Mouse (Mus musculus) myocyte (in vitro differentiated cells): ENCODE data around the gene Mroh8. TPM values are rescaled to one million over a fixed set of nuclear protein-coding genes. Genes with fewer than 3 reads are reported as not detected.

Experiments
- H3K27me3 ChIP-seq: one replicate; pipeline ENCODE4 v1.6.1; 2011; ENCODE audit not compliant: control insufficient read depth, insufficient read depth, insufficient read length
- H3K36me3 ChIP-seq: one replicate; pipeline ENCODE4 v1.6.1; 2011; ENCODE audit not compliant: control insufficient read depth, insufficient read depth
- H3K4me2 ChIP-seq: one replicate; pipeline ENCODE4 v1.6.1; 2011; ENCODE audit warnings: low read depth, control low read depth
- H3K4me3 ChIP-seq: one replicate; pipeline ENCODE4 v1.5.1; 2011; ENCODE audit warnings: mild to moderate bottlenecking, control low read depth, moderate library complexity
- H3K79me2 ChIP-seq: one replicate; pipeline ENCODE4 v1.6.1; 2011; ENCODE audit not compliant: control insufficient read depth, insufficient read depth
- H3ac ChIP-seq: one replicate; pipeline ENCODE4 v1.6.1; 2011; ENCODE audit not compliant: control insufficient read depth, insufficient read length
- CEBPB ChIP-seq: IDR thresholded peaks from 2 replicates; pipeline ENCODE4 v1.6.1; 2011; ENCODE audit warnings: mild to moderate bottlenecking, moderate library complexity; ENCODE audit not compliant: poor library complexity, insufficient read depth, severe bottlenecking
- E2F4 ChIP-seq: IDR thresholded peaks from one replicate; pipeline ENCODE4 v1.6.1; 2011; ENCODE audit warnings: mild to moderate bottlenecking, control low read depth, moderate library complexity; ENCODE audit not compliant: insufficient read depth
- MAX ChIP-seq: IDR thresholded peaks from one replicate; pipeline ENCODE4 v1.6.1; 2011; ENCODE audit warnings: low read depth, mild to moderate bottlenecking, control low read depth
- MYOD1 ChIP-seq, 3 experiments: IDR thresholded peaks; one replicate each; pipeline ENCODE4 v1.6.1; 2011; ENCODE audit warnings: control low read depth in 2 of 3, low read depth in 2 of 3, mild to moderate bottlenecking in 2 of 3, moderate library complexity in 1 of 3; ENCODE audit not compliant: insufficient read length in 2 of 3, control insufficient read depth in 1 of 3
- MYOG ChIP-seq, 3 experiments: IDR thresholded peaks; one replicate each; pipeline ENCODE4 v1.6.1; 2011; ENCODE audit warnings: control low read depth in 2 of 3, low read depth in 2 of 3, mild to moderate bottlenecking in 2 of 3; ENCODE audit not compliant: insufficient read length in 2 of 3, control insufficient read depth in 1 of 3, insufficient read depth in 1 of 3
- POLR2A ChIP-seq: IDR thresholded peaks from one replicate; pipeline ENCODE4 v1.6.1; 2011; ENCODE audit warnings: low read depth, mild to moderate bottlenecking, control low read depth, moderate library complexity; ENCODE audit not compliant: insufficient read length
- POLR2AphosphoS2 ChIP-seq: IDR thresholded peaks from one replicate; pipeline ENCODE4 v1.6.1; 2011; ENCODE audit warnings: low read depth, control low read depth; ENCODE audit not compliant: insufficient read length
- REST ChIP-seq: IDR thresholded peaks from one replicate; pipeline ENCODE4 v1.6.1; 2011; ENCODE audit warnings: mild to moderate bottlenecking, control low read depth, moderate library complexity; ENCODE audit not compliant: insufficient read depth, insufficient read length
- SRF ChIP-seq: IDR thresholded peaks from one replicate; pipeline ENCODE4 v1.6.1; 2011; ENCODE audit warnings: low read depth; ENCODE audit not compliant: control insufficient read depth, insufficient read length
- TCF12 ChIP-seq: IDR thresholded peaks from one replicate; pipeline ENCODE4 v1.6.1; 2011; ENCODE audit warnings: mild to moderate bottlenecking, control low read depth; ENCODE audit not compliant: poor library complexity, insufficient read depth, severe bottlenecking
- TCF3 ChIP-seq: IDR thresholded peaks from one replicate; pipeline ENCODE4 v1.6.1; 2011; ENCODE audit warnings: low read depth, control low read depth; ENCODE audit not compliant: insufficient read length
- USF1 ChIP-seq: IDR thresholded peaks from one replicate; pipeline ENCODE4 v1.6.1; 2011; ENCODE audit warnings: low read depth, mild to moderate bottlenecking, control low read depth, moderate library complexity
- polyA plus RNA-seq: library from polyadenylated mRNA; unstranded; fragments of >200 nt; fragmentation: generic; extraction: Trizol; gene quantifications from one replicate; pipeline ENCODE4 v1.2.1, GENCODE M21; 2012; ENCODE audit warnings: missing spikeins

Gene Mroh8
- polyA plus RNA-seq, 1 experiment = 0.10 TPM

DNA sequence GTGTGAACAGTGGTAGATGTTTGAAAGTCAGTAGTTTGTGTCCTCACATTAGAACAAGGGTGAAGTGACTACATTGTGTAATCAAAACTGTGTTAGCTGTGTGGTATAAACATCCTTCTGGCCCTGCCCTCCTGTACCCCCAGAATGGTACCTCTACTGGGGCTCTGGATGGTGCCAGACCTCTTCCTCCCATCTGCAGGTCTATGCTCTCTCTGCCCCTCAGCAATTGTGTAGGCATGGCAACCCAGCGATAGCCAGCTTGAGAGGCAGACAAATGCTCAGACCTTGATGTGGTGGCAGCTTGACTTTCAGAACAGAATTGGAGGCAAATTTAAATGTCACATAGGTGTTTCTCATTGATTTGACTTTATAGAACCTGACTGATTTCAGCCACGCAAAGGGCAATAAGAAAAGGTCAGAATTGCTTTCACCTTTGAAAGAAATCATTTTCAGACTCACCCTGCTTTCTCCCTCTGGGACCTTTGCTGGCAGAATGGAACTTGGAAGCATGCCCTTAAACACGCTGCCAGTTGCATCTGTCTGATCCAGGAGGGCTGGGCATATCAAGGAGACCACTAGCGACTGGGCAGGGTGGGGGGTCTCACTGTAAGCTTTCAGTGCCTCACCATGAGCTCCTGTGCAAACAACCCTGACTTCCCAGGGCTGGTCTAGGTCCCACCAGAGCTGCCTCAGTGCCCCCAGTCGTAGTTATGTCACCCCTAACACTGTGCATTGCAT, 42.8 kb upstream of the Mroh8 start:
- no peak overlapping the region for H3K4me3 ChIP-seq
- H3K36me3 ChIP-seq = peaks cover 45% of the 10 kb centered on the region
- no peak overlapping the region for H3K4me2 ChIP-seq
- no peaks in the 10 kb centered on the region for H3K79me2 ChIP-seq
- H3ac ChIP-seq = no peak overlapping the region
- no peaks in the 10 kb centered on the region for H3K27me3 ChIP-seq
- TF ChIP-seq REST = no peak
- TF ChIP-seq MYOG (IDR thresholded peaks at IDR 0.05; ENCODE audit: control insufficient read depth in 1 of 3, insufficient read depth in 1 of 3, insufficient read length in 2 of 3, low read depth in 2 of 3) = no peak
- no peak for TF ChIP-seq MAX
- no peak for TF ChIP-seq CEBPB
- TF ChIP-seq TCF3 = no peak

DNA sequence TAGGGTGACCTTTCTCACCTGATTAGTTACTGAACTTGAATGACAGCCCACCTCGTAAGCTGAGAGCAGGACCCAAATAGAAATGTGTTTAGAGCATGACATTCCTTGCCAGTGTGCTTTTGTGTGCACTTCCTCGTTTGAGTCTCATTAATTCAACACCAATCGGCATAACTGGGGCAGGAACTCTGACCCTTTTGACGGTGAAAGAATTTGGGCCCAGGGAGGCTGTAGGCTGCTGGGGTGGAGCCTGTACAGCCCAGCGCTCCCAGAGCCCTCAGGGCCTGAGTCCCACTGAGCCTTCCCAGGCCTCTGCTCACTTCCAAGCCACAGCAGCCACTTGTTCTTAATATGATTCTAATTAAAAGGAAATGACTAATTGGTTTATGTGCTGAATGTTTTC, 41.5 kb upstream of the Mroh8 start:
- H3ac ChIP-seq = no peak overlapping the region
- peaks cover 35% of the 10 kb centered on the region for H3K36me3 ChIP-seq
- H3K27me3 ChIP-seq = no peaks in the 10 kb centered on the region
- H3K4me2 ChIP-seq = no peak overlapping the region
- H3K79me2 ChIP-seq = no peaks in the 10 kb centered on the region
- TF ChIP-seq REST (no peak), TCF3 (no peak), POLR2A (no peak), E2F4 (no peak), POLR2AphosphoS2 (no peak), CEBPB (no peak), MYOG (IDR thresholded peaks at IDR 0.05; ENCODE audit: control insufficient read depth in 1 of 3, insufficient read depth in 1 of 3, insufficient read length in 2 of 3, low read depth in 2 of 3) (no peak), MYOD1 (IDR thresholded peaks at IDR 0.05; ENCODE audit: control insufficient read depth in 1 of 3, insufficient read length in 2 of 3, low read depth in 2 of 3) (no peak), SRF (no peak), TCF12 (no peak), MAX (no peak), USF1 (no peak)
- no peak overlapping the region for H3K4me3 ChIP-seq

DNA sequence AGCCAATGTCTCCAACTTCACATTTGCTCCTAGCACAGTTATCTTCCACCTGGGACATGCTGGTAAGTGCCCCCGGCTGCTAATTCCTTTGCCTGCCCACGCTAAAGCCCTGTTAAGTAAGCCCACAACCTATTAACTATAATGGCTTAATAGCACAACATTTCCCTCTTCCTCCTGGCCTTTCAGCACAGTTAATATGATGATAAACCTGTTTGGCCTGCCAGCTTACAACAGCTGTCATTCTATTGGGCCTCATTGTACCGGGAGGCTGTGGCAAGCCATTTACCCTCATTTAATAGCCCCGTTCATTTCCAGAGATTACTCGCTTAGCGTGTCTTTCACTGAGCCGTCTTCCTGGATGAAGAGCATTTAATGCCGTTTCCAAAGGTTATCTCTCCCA, 40.8 kb upstream of the Mroh8 start:
- H3K27me3 ChIP-seq = no peaks in the 10 kb centered on the region
- TF ChIP-seq E2F4 (no peak), POLR2AphosphoS2 (no peak), MYOG (IDR thresholded peaks at IDR 0.05; ENCODE audit: control insufficient read depth in 1 of 3, insufficient read depth in 1 of 3, insufficient read length in 2 of 3, low read depth in 2 of 3) (no peak), SRF (no peak), REST (no peak), CEBPB (no peak), USF1 (no peak), MYOD1 (IDR thresholded peaks at IDR 0.05; ENCODE audit: control insufficient read depth in 1 of 3, insufficient read length in 2 of 3, low read depth in 2 of 3) (no peak), MAX (no peak), POLR2A (no peak), TCF12 (no peak), TCF3 (no peak)
- H3ac ChIP-seq = no peak overlapping the region
- H3K4me2 ChIP-seq = no peak overlapping the region
- H3K79me2 ChIP-seq = no peaks in the 10 kb centered on the region
- H3K36me3 ChIP-seq = peaks cover 34% of the 10 kb centered on the region
- no peak overlapping the region for H3K4me3 ChIP-seq

DNA sequence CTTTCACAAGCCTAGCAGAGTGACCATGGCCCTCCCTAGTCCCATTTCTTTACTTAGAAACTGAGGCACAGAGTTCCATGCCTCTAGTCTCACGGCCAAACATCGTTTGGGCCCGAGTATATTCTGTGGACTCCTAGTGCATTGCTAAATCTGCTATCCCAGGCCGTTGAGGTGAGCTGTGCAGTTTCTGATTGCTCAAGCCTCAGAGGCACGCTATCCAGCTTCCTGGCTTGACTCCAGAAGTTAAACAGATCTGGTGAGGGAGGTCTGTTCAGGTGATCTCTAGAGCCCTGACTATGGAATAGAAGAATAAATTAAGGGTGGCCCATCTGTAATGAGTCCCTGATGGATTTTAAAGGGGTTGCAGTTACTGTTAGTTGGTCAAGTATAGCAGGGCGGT, 37.9 kb upstream of the Mroh8 start:
- H3K4me2 ChIP-seq = no peak overlapping the region
- H3ac ChIP-seq = no peak overlapping the region
- H3K36me3 ChIP-seq = peaks cover 46% of the 10 kb centered on the region
- TF ChIP-seq E2F4 (no peak), REST (no peak), USF1 (no peak), TCF3 (no peak), MAX (no peak), SRF (no peak), POLR2AphosphoS2 (no peak), CEBPB (no peak), MYOD1 (IDR thresholded peaks at IDR 0.05; ENCODE audit: control insufficient read depth in 1 of 3, insufficient read length in 2 of 3, low read depth in 2 of 3) (no peak), TCF12 (no peak), MYOG (IDR thresholded peaks at IDR 0.05; ENCODE audit: control insufficient read depth in 1 of 3, insufficient read depth in 1 of 3, insufficient read length in 2 of 3, low read depth in 2 of 3) (no peak), POLR2A (no peak)
- H3K4me3 ChIP-seq = no peak overlapping the region
- H3K79me2 ChIP-seq = no peaks in the 10 kb centered on the region
- H3K27me3 ChIP-seq = no peaks in the 10 kb centered on the region
